Mouse (Mus musculus): ENCODE data around the gene Ate1. TPM values are rescaled to one million over a fixed set of nuclear protein-coding genes. Genes with fewer than 3 reads are reported as not detected.

The Ate1 gene
- polyA plus RNA-seq, 1 experiment from 2014 or later = 75.7 TPM

DNA sequence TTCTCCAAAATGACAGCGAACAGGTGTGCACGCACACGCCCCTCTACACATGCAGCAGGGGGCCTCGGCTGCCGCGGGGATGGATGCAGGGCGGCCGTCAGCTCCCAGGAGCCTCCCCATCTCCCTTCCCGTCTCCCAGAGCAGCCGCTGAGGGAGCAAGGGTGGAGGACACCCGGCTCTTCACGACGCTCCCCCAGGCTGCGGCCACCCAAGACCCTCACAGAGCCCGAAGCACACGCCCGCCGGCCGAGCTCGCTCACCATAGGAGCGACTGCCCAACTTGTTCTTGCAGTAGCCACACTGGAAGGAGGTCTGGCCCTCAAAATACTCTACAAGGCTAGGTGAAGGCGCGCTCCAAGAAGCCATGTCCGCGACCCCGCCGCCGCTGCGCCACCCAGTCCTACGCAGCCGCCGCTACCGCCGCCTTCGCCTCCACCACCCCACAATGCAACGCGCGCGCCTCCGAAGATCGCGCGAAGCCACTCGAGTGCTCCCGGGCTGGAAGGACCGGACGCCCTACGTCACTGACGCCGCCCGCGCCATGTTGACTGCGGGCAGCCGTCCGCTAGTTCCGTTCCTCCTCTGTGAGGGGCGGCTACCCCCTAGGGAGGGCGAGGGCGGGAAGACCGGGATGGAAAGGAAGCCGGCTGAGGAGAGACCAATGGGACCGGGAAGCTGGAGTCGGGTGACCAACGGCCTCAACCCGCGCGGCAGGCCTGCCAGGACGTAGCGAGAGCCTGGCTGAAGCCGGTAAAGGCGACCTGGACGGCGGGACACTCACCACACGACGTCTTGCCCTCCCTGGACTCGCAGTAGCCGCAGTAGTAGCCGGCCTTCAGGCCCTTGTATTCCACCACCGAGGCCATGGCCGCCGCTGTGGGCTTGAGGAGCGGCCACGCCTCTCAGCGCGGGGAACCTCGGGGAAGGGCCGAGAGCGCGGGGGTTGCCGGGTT, 797 bp downstream of the Ate1 start:
- Histone ChIP-seq H3K27me3 (ENCODE audit: insufficient read depth, low read length) (no peaks in the 10 kb centered on the region), H3K27ac (peak overlapping the region; percentile 97), H3K4me1 (replicated peaks; ENCODE audit: insufficient read depth, low read length) (peaks cover 4% of the 10 kb centered on the region; the same call in 1 of the 2 replicates), H3K4me3 (replicated peaks; ENCODE audit: low read depth, low read length) (peak overlapping the region; percentile 72), H3K36me3 (ENCODE audit: insufficient read depth, low read length) (no peaks in the 10 kb centered on the region), H3K4me2 (ENCODE audit: low read length) (peak overlapping the region; percentile 84), H3K9me3 (replicated peaks; ENCODE audit: low read length) (no peaks in the 10 kb centered on the region), H3K9ac (ENCODE audit: low read depth, low read length) (peak overlapping the region; percentile 92)
- DNase-seq (ENCODE audit: low spot score) (peak; percentile 98), ATAC-seq (replicated peaks; ENCODE audit: low FRiP score, low read depth) (peak; percentile 97)
- TF ChIP-seq CTCF (IDR thresholded peaks at IDR 0.05; ENCODE audit: low read depth) = 0 out of 2 replicates have a peak, but pooled peaks have one; percentile 6
- WGBS = under 1% methylated on average over 85 of the region's 90 CpGs

GRCm38 (mm10) chr7:130518213-130519095, 1.7 kb downstream of the Ate1 start:
- Histone ChIP-seq H3K4me3 (replicated peaks; ENCODE audit: low read depth, low read length) (peak overlapping the region; percentile 72), H3K27me3 (ENCODE audit: insufficient read depth, low read length) (no peaks in the 10 kb centered on the region), H3K4me1 (replicated peaks; ENCODE audit: insufficient read depth, low read length) (peaks cover 4% of the 10 kb centered on the region; the same call in 1 of the 2 replicates), H3K36me3 (ENCODE audit: insufficient read depth, low read length) (no peaks in the 10 kb centered on the region), H3K27ac (peak overlapping the region; percentile 97), H3K9me3 (replicated peaks; ENCODE audit: low read length) (no peaks in the 10 kb centered on the region), H3K9ac (ENCODE audit: low read depth, low read length) (peak overlapping the region; percentile 92), H3K4me2 (ENCODE audit: low read length) (peak overlapping the region; percentile 84)
- ATAC-seq (replicated peaks; ENCODE audit: low FRiP score, low read depth) = no peak
- DNase-seq (ENCODE audit: low spot score) = peak; percentile 66
- 17% methylated on average over 26 of the region's 26 CpGs for WGBS
- TF ChIP-seq CTCF (IDR thresholded peaks at IDR 0.05; ENCODE audit: low read depth) = no peak

DNA sequence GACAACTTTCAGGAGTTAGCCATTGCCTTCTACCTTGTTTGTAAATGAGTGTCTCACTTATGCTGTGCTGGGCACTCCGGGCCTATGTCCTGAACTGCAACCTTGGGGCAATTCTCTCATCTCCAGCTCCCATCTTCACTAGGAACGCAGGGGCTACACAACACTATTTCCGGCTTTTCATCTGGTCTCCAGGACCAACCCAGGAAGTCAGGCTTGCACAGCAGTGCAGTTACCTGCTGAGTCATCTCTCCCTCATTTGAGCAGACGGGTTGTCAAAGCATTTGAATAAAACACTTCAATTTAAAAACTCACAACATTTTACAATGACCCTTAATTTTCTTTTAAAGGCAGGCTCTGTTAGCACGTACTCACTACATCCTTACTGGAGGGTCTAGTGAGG, 9.9 kb downstream of the Ate1 start:
- DNase-seq (ENCODE audit: low spot score) (no peak), ATAC-seq (replicated peaks; ENCODE audit: low FRiP score, low read depth) (no peak)
- H3K4me3 ChIP-seq (replicated peaks; ENCODE audit: low read depth, low read length) = no peak overlapping the region
- H3K9ac ChIP-seq (ENCODE audit: low read depth, low read length) = no peak overlapping the region
- no peak for TF ChIP-seq CTCF (IDR thresholded peaks at IDR 0.05; ENCODE audit: low read depth)
- no peaks in the 10 kb centered on the region for H3K9me3 ChIP-seq (replicated peaks; ENCODE audit: low read length)
- H3K4me2 ChIP-seq (ENCODE audit: low read length) = no peak overlapping the region
- H3K4me1 ChIP-seq (replicated peaks; ENCODE audit: insufficient read depth, low read length) = no peaks in the 10 kb centered on the region
- H3K27ac ChIP-seq = no peak overlapping the region
- H3K36me3 ChIP-seq (ENCODE audit: insufficient read depth, low read length) = peaks cover 28% of the 10 kb centered on the region
- H3K27me3 ChIP-seq (ENCODE audit: insufficient read depth, low read length) = no peaks in the 10 kb centered on the region
- 94% methylated on average over 5 of the region's 5 CpGs for WGBS

DNA sequence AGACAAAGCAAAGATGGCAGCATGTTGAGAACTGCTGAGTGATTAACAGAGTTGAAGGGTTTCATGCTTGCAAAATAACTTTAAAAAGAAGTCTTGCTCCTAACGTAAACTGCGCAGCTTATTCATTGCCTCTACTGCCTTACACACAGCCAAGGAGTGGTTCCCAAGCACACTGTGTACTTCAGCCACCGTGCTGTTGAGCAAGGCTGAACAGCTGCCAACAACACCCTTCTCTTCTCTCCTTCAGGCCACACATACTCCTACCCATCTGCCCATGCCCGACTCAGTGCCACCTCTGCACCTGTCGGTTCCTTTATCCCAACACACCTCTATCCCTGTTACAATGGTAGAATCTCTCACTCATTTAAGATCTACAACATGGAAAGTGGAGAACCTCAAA, 17.2 kb downstream of the Ate1 start:
- Histone ChIP-seq H3K4me3 (replicated peaks; ENCODE audit: low read depth, low read length) (no peak overlapping the region), H3K27ac (no peak overlapping the region), H3K27me3 (ENCODE audit: insufficient read depth, low read length) (no peaks in the 10 kb centered on the region), H3K4me2 (ENCODE audit: low read length) (no peak overlapping the region), H3K9ac (ENCODE audit: low read depth, low read length) (no peak overlapping the region), H3K9me3 (replicated peaks; ENCODE audit: low read length) (no peaks in the 10 kb centered on the region), H3K36me3 (ENCODE audit: insufficient read depth, low read length) (peaks cover 41% of the 10 kb centered on the region; the same call in 1 of the 2 replicates), H3K4me1 (replicated peaks; ENCODE audit: insufficient read depth, low read length) (no peaks in the 10 kb centered on the region)
- ATAC-seq (replicated peaks; ENCODE audit: low FRiP score, low read depth) = no peak
- DNase-seq (ENCODE audit: low spot score) = no peak
- no peak for TF ChIP-seq CTCF (IDR thresholded peaks at IDR 0.05; ENCODE audit: low read depth)
- 97% methylated on average over 5 of the region's 5 CpGs for WGBS

DNA sequence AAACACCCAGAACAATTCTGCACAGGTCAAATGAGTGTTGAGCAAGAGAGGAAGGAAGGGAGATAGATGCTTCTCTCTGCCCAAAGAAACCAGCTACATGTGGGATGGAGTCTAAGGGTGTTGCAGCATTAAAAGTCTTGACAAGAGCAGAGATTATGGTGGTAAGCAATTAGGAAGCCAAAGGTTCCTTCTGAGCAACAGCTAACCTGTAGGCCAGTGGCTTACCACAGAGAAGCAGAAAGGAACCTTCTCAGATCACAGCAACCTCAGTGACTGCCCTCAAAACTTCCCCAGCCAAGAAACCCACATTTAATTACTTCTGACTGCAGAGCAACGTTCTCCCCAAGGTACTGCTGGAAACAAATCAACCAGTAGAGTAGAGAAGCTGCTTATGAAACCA, 18.7 kb downstream of the Ate1 start:
- Histone ChIP-seq H3K9me3 (replicated peaks; ENCODE audit: low read length) (no peaks in the 10 kb centered on the region), H3K27me3 (ENCODE audit: insufficient read depth, low read length) (no peaks in the 10 kb centered on the region), H3K4me3 (replicated peaks; ENCODE audit: low read depth, low read length) (no peak overlapping the region), H3K4me1 (replicated peaks; ENCODE audit: insufficient read depth, low read length) (no peaks in the 10 kb centered on the region), H3K9ac (ENCODE audit: low read depth, low read length) (no peak overlapping the region), H3K27ac (no peak overlapping the region), H3K4me2 (ENCODE audit: low read length) (no peak overlapping the region), H3K36me3 (ENCODE audit: insufficient read depth, low read length) (peaks cover 32% of the 10 kb centered on the region; the same call in 1 of the 2 replicates)
- no peak for ATAC-seq (replicated peaks; ENCODE audit: low FRiP score, low read depth)
- 56% methylated on average over 1 of the region's 1 CpGs for WGBS
- no peak for DNase-seq (ENCODE audit: low spot score)
- TF ChIP-seq CTCF (IDR thresholded peaks at IDR 0.05; ENCODE audit: low read depth) = no peak

GRCm38 (mm10) chr7:130493346-130493745, 26.8 kb downstream of the Ate1 start:
- Histone ChIP-seq H3K4me2 (ENCODE audit: low read length) (no peak overlapping the region), H3K4me1 (replicated peaks; ENCODE audit: insufficient read depth, low read length) (no peaks in the 10 kb centered on the region), H3K27ac (no peak overlapping the region), H3K4me3 (replicated peaks; ENCODE audit: low read depth, low read length) (no peak overlapping the region), H3K9ac (ENCODE audit: low read depth, low read length) (no peak overlapping the region), H3K9me3 (replicated peaks; ENCODE audit: low read length) (no peaks in the 10 kb centered on the region), H3K27me3 (ENCODE audit: insufficient read depth, low read length) (no peaks in the 10 kb centered on the region), H3K36me3 (ENCODE audit: insufficient read depth, low read length) (0 out of 2 replicates have a peak, but pooled peaks cover 5% of the 10 kb centered on the region)
- no peak for DNase-seq (ENCODE audit: low spot score)
- TF ChIP-seq CTCF (IDR thresholded peaks at IDR 0.05; ENCODE audit: low read depth) = no peak
- 78% methylated on average over 3 of the region's 3 CpGs for WGBS
- no peak for ATAC-seq (replicated peaks; ENCODE audit: low FRiP score, low read depth)
